8 mouse cellular contexts compared by ENCODE assay signal in genomic region chr6:136828681-136829080, GRCm38 (mm10). TPM values are rescaled to one million over a fixed set of nuclear protein-coding genes. Genes with fewer than 3 reads are reported as not detected.
DNase-seq lines count a peak whose midpoint lies in the region; ATAC-seq and TF ChIP-seq lines count a peak whose summit lies in the region.

No protein-coding gene starts in this region.

- ATAC-seq in forebrain, postnatal 0 days = no peak
- no peak for ATAC-seq in liver, embryonic 16.5 days (ENCODE audit: low read depth)

- H3K4me3 ChIP-seq in heart, adult 2 months = peak overlapping the region; percentile 54
- H3K4me3 ChIP-seq in CH12.LX (replicated peaks in 1 of 3; ENCODE audit: low read depth in 2 of 3, low read length in 2 of 3, poor library complexity in 1 of 3) = peak overlapping the region; percentile 65 to 86 (median 84)
- peak overlapping the region; percentile 100 for H3K4me3 ChIP-seq in forebrain, postnatal 0 days (ENCODE audit: low read depth, low read length)
- peak overlapping the region; percentile 86 for H3K4me3 ChIP-seq in liver, embryonic 16.5 days (ENCODE audit: low read depth, low read length)

- no peak for TF ChIP-seq RAD21 in CH12.LX (IDR thresholded peaks at IDR 0.05; ENCODE audit: low read depth, low read length)

- TF ChIP-seq EP300 in heart, adult 2 months (IDR thresholded peaks at IDR 0.05; ENCODE audit: insufficient read depth, low read depth, low read length) = no peak
- no peak for TF ChIP-seq EP300 in CH12.LX (IDR thresholded peaks at IDR 0.05; ENCODE audit: low read length)

- H3K27ac ChIP-seq in heart, adult 2 months = peak overlapping the region; percentile 86
- H3K27ac ChIP-seq in CH12.LX (ENCODE audit: insufficient read depth, low read depth) = peak overlapping the region; percentile 58; the same call in 1 of the 2 replicates
- H3K27ac ChIP-seq in forebrain, postnatal 0 days (ENCODE audit: low read depth, low read length) = peak overlapping the region; percentile 88
- H3K27ac ChIP-seq in liver, embryonic 16.5 days (ENCODE audit: low read length) = peak overlapping the region; percentile 51; the same call in 1 of the 2 replicates

- H3K4me2 ChIP-seq in CH12.LX (ENCODE audit: insufficient read depth, low read depth, poor library complexity, severe bottlenecking) = peak overlapping the region; percentile 100
- H3K4me2 ChIP-seq in forebrain, postnatal 0 days (ENCODE audit: low read depth) = peak overlapping the region; percentile 55
- peak overlapping the region; percentile 80 for H3K4me2 ChIP-seq in liver, embryonic 16.5 days (ENCODE audit: low read depth, low read length)

- in situ Hi-C loops in CH12.LX (cut with MboI; ENCODE audit: low pct_ligation_motif_present, low pct_unique_long_range_greater_than_20kb, low sequenced_read_pairs) = no loop called here

- H3K36me3 ChIP-seq in heart, adult 2 months (ENCODE audit: control insufficient read depth, insufficient read depth, low read length) = peaks cover 9% of the 10 kb centered on the region
- H3K36me3 ChIP-seq in CH12.LX (replicated peaks in 1 of 2; ENCODE audit: control insufficient read depth in 1 of 2, insufficient read depth in 1 of 2, low read length in 1 of 2) = peaks cover 11 to 23% of the 10 kb centered on the region in 2 experiments
- H3K36me3 ChIP-seq in forebrain, postnatal 0 days (ENCODE audit: insufficient read depth) = peaks cover 10% of the 10 kb centered on the region
- H3K36me3 ChIP-seq in liver, embryonic 16.5 days (ENCODE audit: control insufficient read depth, insufficient read depth) = peaks cover 20% of the 10 kb centered on the region

- peaks cover 2% of the 10 kb centered on the region for H3K79me2 ChIP-seq in heart, adult 2 months (replicated peaks; ENCODE audit: control insufficient read depth, insufficient read depth, low read length)
- peaks cover 53% of the 10 kb centered on the region for H3K79me2 ChIP-seq in CH12.LX (replicated peaks; ENCODE audit: control insufficient read depth, extremely low read depth, insufficient read depth, poor library complexity, severe bottlenecking)

- intact Hi-C loops in heart, adult 2 months (cut with DNase I) = loop anchor here (10.0 kb wide), 1 partner anchor 1814 kb away; the partner anchor contains the start of gene Ddx47
- intact Hi-C loops in heart, postnatal 10 days (cut with DNase I) = loop anchor here (10.0 kb wide), 1 partner anchor 906 kb away; the partner anchor contains the start of gene Strap

- no peak for DNase-seq in heart, adult 2 months
- no peak for DNase-seq in heart, postnatal 10 days
- DNase-seq in CH12.LX (ENCODE audit: extremely low read depth) = no peak
- no peak for DNase-seq in forebrain, postnatal 0 days
- no peak for DNase-seq in adrenal gland, postnatal 10 days
- no peak for DNase-seq in kidney, postnatal 10 days
- no peak for DNase-seq in thymus, postnatal 10 days (ENCODE audit: low spot score in 2 of 2)

- no peaks in the 10 kb centered on the region for H3K9me3 ChIP-seq in CH12.LX (replicated peaks; ENCODE audit: low read length)
- H3K9me3 ChIP-seq in forebrain, postnatal 0 days (ENCODE audit: low read length) = no peaks in the 10 kb centered on the region
- H3K9me3 ChIP-seq in liver, embryonic 16.5 days (replicated peaks; ENCODE audit: control insufficient read depth, low read length) = no peaks in the 10 kb centered on the region

- no peak overlapping the region for H3K9ac ChIP-seq in heart, adult 2 months (ENCODE audit: low read depth, low read length)
- H3K9ac ChIP-seq in CH12.LX (ENCODE audit: insufficient read depth, low read depth) = peak overlapping the region; percentile 98
- H3K9ac ChIP-seq in forebrain, postnatal 0 days = peak overlapping the region; percentile 39
- peak overlapping the region; percentile 48; the same call in 1 of the 2 replicates for H3K9ac ChIP-seq in liver, embryonic 16.5 days (ENCODE audit: low read depth, low read length)

- dilution Hi-C loops in CH12.LX (cut with MboI; ENCODE audit: extremely low pct_ligation_motif_present, extremely low pct_unique_long_range_greater_than_20kb, low sequenced_read_pairs) = no loop called here

- peaks cover 1% of the 10 kb centered on the region for H3K4me1 ChIP-seq in heart, adult 2 months (ENCODE audit: control insufficient read depth, insufficient read depth, low read length)
- H3K4me1 ChIP-seq in CH12.LX (ENCODE audit: control insufficient read depth in 1 of 2, insufficient read depth in 2 of 2) = peaks cover 5 to 45% of the 10 kb centered on the region in 2 experiments
- H3K4me1 ChIP-seq in forebrain, postnatal 0 days (ENCODE audit: insufficient read depth) = peaks cover 8% of the 10 kb centered on the region
- peaks cover 7% of the 10 kb centered on the region for H3K4me1 ChIP-seq in liver, embryonic 16.5 days (ENCODE audit: control insufficient read depth, low read depth, low read length)

- 31% methylated on average over 4 of the region's 4 CpGs for WGBS in heart, adult 2 months
- 34% methylated on average over 4 of the region's 4 CpGs for WGBS in forebrain, postnatal 0 days
- WGBS in liver, embryonic 16.5 days (ENCODE audit: insufficient replicate concordance) = 28% methylated on average over 4 of the region's 4 CpGs

- no peak for TF ChIP-seq CTCF in heart, adult 2 months (IDR thresholded peaks at IDR 0.05)
- no peak for TF ChIP-seq CTCF in CH12.LX (conservative IDR thresholded peaks at IDR 0.05 in 1 of 2, IDR thresholded peaks at IDR 0.05 in 1 of 2; ENCODE audit: low read depth in 2 of 2, low read length in 2 of 2)
- TF ChIP-seq CTCF in forebrain, postnatal 0 days (IDR thresholded peaks at IDR 0.05; ENCODE audit: low read depth) = no peak

- TF ChIP-seq POLR2A in heart, adult 2 months (IDR thresholded peaks at IDR 0.05; ENCODE audit: insufficient read depth, low read depth, low read length) = no peak
- no peak for TF ChIP-seq POLR2A in CH12.LX (IDR thresholded peaks at IDR 0.05; ENCODE audit: low read depth, low read length)

- H3K27me3 ChIP-seq in heart, adult 2 months (ENCODE audit: control insufficient read depth, insufficient read depth, low read length) = no peaks in the 10 kb centered on the region
- H3K27me3 ChIP-seq in CH12.LX (replicated peaks) = no peaks in the 10 kb centered on the region
- no peaks in the 10 kb centered on the region; the same call in 1 of the 2 replicates for H3K27me3 ChIP-seq in forebrain, postnatal 0 days (ENCODE audit: insufficient read depth, low read length)
- H3K27me3 ChIP-seq in liver, embryonic 16.5 days (ENCODE audit: control insufficient read depth, insufficient read depth, low read depth, low read length) = no peaks in the 10 kb centered on the region

RNA-seq across cellular contexts. Expression of gene Wbp11, which starts 0.6 kb away (rescaled TPM):
- total RNA-seq in heart, adult 2 months (2021) = 10 to 100 TPM; 67.6 to 68.1 TPM
- polyA plus RNA-seq in heart, adult 2 months (2012; rRNA removed) = 28.7 and 28.9 TPM in 2 replicates
- 10 to 100 TPM; 79.6 to 85.0 TPM for total RNA-seq in heart, postnatal 10 days (2021)
- total RNA-seq in CH12.LX (2012; rRNA removed) = 49.1 and 51.3 TPM in 2 replicates
- 27.7 and 29.5 TPM in 2 replicates for total RNA-seq in CH12.LX (2014; rRNA removed)
- 189 and 212 TPM in 2 replicates for polyA plus RNA-seq in CH12.LX (2012; ENCODE audit: insufficient read length, low read depth)
- total RNA-seq in forebrain, postnatal 0 days (2014; rRNA removed) = 45.8 and 52.5 TPM in 2 replicates
- polyA plus RNA-seq in forebrain, postnatal 0 days (2015; fragmentation: Nextera tagmentation; extraction: Ambion mirVana) = 67.1 and 87.4 TPM in 2 replicates
- polyA plus RNA-seq in liver, embryonic 16.5 days (2015; fragmentation: Nextera tagmentation; extraction: Ambion mirVana) = 46.1 and 47.3 TPM in 2 replicates
- total RNA-seq in adrenal gland, postnatal 10 days (2021) = 10 to 100 TPM; 82.5 to 86.5 TPM

RNA-seq across cellular contexts. Expression of gene BC049715, which starts 1.3 kb away (rescaled TPM):
- total RNA-seq in heart, adult 2 months (2021) = 1 to 10 TPM in 1 of 2 experiments, under 1 TPM in 1; 0.44 to 1.8 TPM
- 0.59 and 0.61 TPM in 2 replicates for polyA plus RNA-seq in heart, adult 2 months (2012; rRNA removed)
- 1 to 10 TPM; 1.0 to 1.8 TPM for total RNA-seq in heart, postnatal 10 days (2021)
- 9.9 and 10.7 TPM in 2 replicates for total RNA-seq in CH12.LX (2012; rRNA removed)
- 8.8 and 10.1 TPM in 2 replicates for total RNA-seq in CH12.LX (2014; rRNA removed)
- polyA plus RNA-seq in CH12.LX (2012; ENCODE audit: insufficient read length, low read depth) = 13.1 and 13.5 TPM in 2 replicates
- total RNA-seq in forebrain, postnatal 0 days (2014; rRNA removed) = 0.92 and 1.9 TPM in 2 replicates
- 1.1 and 2.1 TPM in 2 replicates for polyA plus RNA-seq in forebrain, postnatal 0 days (2015; fragmentation: Nextera tagmentation; extraction: Ambion mirVana)
- 0.59 and 0.98 TPM in 2 replicates for polyA plus RNA-seq in liver, embryonic 16.5 days (2015; fragmentation: Nextera tagmentation; extraction: Ambion mirVana)
- under 1 TPM; 0.73 to 0.75 TPM for total RNA-seq in adrenal gland, postnatal 10 days (2021)

RNA-seq across cellular contexts. Expression of gene Smco3, which starts 6.6 kb away (rescaled TPM):
- not detected for total RNA-seq in heart, adult 2 months (2021)
- polyA plus RNA-seq in heart, adult 2 months (2012; rRNA removed) = 0.04 TPM in 1 of 2 replicates, not detected in the other
- total RNA-seq in heart, postnatal 10 days (2021) = under 1 TPM; 0.17 TPM
- total RNA-seq in CH12.LX (2012; rRNA removed) = 5.5 and 6.1 TPM in 2 replicates
- 12.9 and 13.7 TPM in 2 replicates for total RNA-seq in CH12.LX (2014; rRNA removed)
- polyA plus RNA-seq in CH12.LX (2012; ENCODE audit: insufficient read length, low read depth) = 0.90 and 1.2 TPM in 2 replicates
- 2.7 and 2.8 TPM in 2 replicates for total RNA-seq in forebrain, postnatal 0 days (2014; rRNA removed)
- polyA plus RNA-seq in forebrain, postnatal 0 days (2015; fragmentation: Nextera tagmentation; extraction: Ambion mirVana) = 1.5 TPM in 2 replicates
- not detected in 2 replicates for polyA plus RNA-seq in liver, embryonic 16.5 days (2015; fragmentation: Nextera tagmentation; extraction: Ambion mirVana)
- under 1 TPM; 0.27 to 0.51 TPM for total RNA-seq in adrenal gland, postnatal 10 days (2021)

RNA-seq across cellular contexts. Expression of gene H2afj, which starts 20.6 kb away (rescaled TPM):
- total RNA-seq in heart, adult 2 months (2021) = 10 to 100 TPM; 29.4 to 30.1 TPM
- polyA plus RNA-seq in heart, adult 2 months (2012; rRNA removed) = 24.6 and 49.4 TPM in 2 replicates
- total RNA-seq in heart, postnatal 10 days (2021) = 10 to 100 TPM; 35.3 to 42.5 TPM
- 196 and 217 TPM in 2 replicates for total RNA-seq in CH12.LX (2012; rRNA removed)
- 124 and 125 TPM in 2 replicates for total RNA-seq in CH12.LX (2014; rRNA removed)
- polyA plus RNA-seq in CH12.LX (2012; ENCODE audit: insufficient read length, low read depth) = 158 and 184 TPM in 2 replicates
- 31.7 and 47.5 TPM in 2 replicates for total RNA-seq in forebrain, postnatal 0 days (2014; rRNA removed)
- polyA plus RNA-seq in forebrain, postnatal 0 days (2015; fragmentation: Nextera tagmentation; extraction: Ambion mirVana) = 119 and 159 TPM in 2 replicates
- polyA plus RNA-seq in liver, embryonic 16.5 days (2015; fragmentation: Nextera tagmentation; extraction: Ambion mirVana) = 126 and 138 TPM in 2 replicates
- 10 to 100 TPM; 71.1 to 85.2 TPM for total RNA-seq in adrenal gland, postnatal 10 days (2021)

RNA-seq across cellular contexts. Expression of gene Hist4h4, which starts 24.5 kb away (rescaled TPM):
- 1 to 10 TPM; 5.9 to 6.5 TPM for total RNA-seq in heart, adult 2 months (2021)
- polyA plus RNA-seq in heart, adult 2 months (2012; rRNA removed) = 0.16 and 0.56 TPM in 2 replicates
- 10 to 100 TPM; 20.5 to 22.3 TPM for total RNA-seq in heart, postnatal 10 days (2021)
- 78.2 and 135 TPM in 2 replicates for total RNA-seq in CH12.LX (2012; rRNA removed)
- 2.7 and 3.6 TPM in 2 replicates for total RNA-seq in CH12.LX (2014; rRNA removed)
- polyA plus RNA-seq in CH12.LX (2012; ENCODE audit: insufficient read length, low read depth) = 0.16 TPM in 2 replicates
- 19.4 and 39.2 TPM in 2 replicates for total RNA-seq in forebrain, postnatal 0 days (2014; rRNA removed)
- 0.42 and 0.45 TPM in 2 replicates for polyA plus RNA-seq in forebrain, postnatal 0 days (2015; fragmentation: Nextera tagmentation; extraction: Ambion mirVana)
- polyA plus RNA-seq in liver, embryonic 16.5 days (2015; fragmentation: Nextera tagmentation; extraction: Ambion mirVana) = 1.2 and 1.7 TPM in 2 replicates
- total RNA-seq in adrenal gland, postnatal 10 days (2021) = 10 to 100 TPM; 28.3 to 29.2 TPM
